In the genomic region with DNA sequence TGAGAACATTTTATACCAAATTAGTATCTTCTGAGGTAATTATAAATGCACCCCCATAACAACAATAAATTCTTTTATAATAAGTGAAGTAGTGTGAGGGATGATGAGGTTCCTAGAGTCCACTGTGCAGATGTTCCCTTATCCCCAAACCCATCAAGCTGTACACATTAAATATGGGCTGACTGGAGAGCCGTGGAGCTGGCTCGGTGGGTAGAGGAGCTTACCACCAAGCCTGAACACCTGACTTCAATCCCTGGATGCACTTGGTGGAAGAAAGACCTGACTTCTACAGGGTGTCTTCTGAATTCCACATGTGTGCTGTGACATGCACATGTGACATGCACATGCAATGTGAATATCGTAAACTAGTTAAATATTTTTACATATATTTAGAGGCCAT, we compare ENCODE assay signal across 35 mouse cellular contexts.
"Had no signal": no experiment of that assay in that cellular context is flagged by ENCODE, and none has a peak within 500 bp of the region (broad histone marks: within the 10 kb centered on the region; RNA-seq: fewer than 3 reads in every experiment).

No protein-coding gene starts in this region.

- H3K4me1 ChIP-seq: heart, embryonic 12.5 days; heart, embryonic 13.5 days; heart, embryonic 15.5 days; hindbrain, embryonic 10.5 days; hindbrain, embryonic 12.5 days; hindbrain, embryonic 13.5 days; hindbrain, embryonic 15.5 days; intestine, embryonic 15.5 days; kidney, embryonic 15.5 days had no signal

- H3K9me3 ChIP-seq: heart, embryonic 10.5 days; hindbrain, embryonic 12.5 days; hindbrain, embryonic 13.5 days; hindbrain, embryonic 15.5 days; intestine, embryonic 15.5 days had no signal

- H3K36me3 ChIP-seq: hindbrain, embryonic 10.5 days; hindbrain, embryonic 12.5 days; hindbrain, embryonic 13.5 days; hindbrain, embryonic 15.5 days; intestine, embryonic 15.5 days had no signal

- H3K9ac ChIP-seq: heart, embryonic 12.5 days; heart, embryonic 13.5 days; heart, embryonic 15.5 days; hindbrain, embryonic 12.5 days; hindbrain, embryonic 13.5 days; hindbrain, embryonic 14.5 days; hindbrain, embryonic 15.5 days; intestine, embryonic 15.5 days; kidney, embryonic 15.5 days had no signal

- H3K4me3 ChIP-seq: heart, embryonic 10.5 days; heart, embryonic 12.5 days; heart, embryonic 13.5 days; heart, embryonic 15.5 days; hindbrain, embryonic 10.5 days; hindbrain, embryonic 12.5 days; hindbrain, embryonic 13.5 days; hindbrain, embryonic 15.5 days; intestine, embryonic 15.5 days; kidney, embryonic 15.5 days; layer of hippocampus, adult 2 months had no signal

- H3K4me2 ChIP-seq: heart, embryonic 11.5 days; heart, embryonic 12.5 days; heart, embryonic 13.5 days; heart, embryonic 15.5 days; hindbrain, embryonic 12.5 days; hindbrain, embryonic 13.5 days; hindbrain, embryonic 14.5 days; hindbrain, embryonic 15.5 days; intestine, embryonic 15.5 days; kidney, embryonic 15.5 days had no signal

- H3K27me3 ChIP-seq: heart, embryonic 12.5 days; heart, embryonic 13.5 days; heart, embryonic 15.5 days; hindbrain, embryonic 12.5 days; hindbrain, embryonic 13.5 days; hindbrain, embryonic 15.5 days; intestine, embryonic 15.5 days; kidney, embryonic 15.5 days had no signal

- H3K27ac ChIP-seq: heart, embryonic 10.5 days; heart, embryonic 13.5 days; heart, embryonic 15.5 days; hindbrain, embryonic 10.5 days; hindbrain, embryonic 12.5 days; hindbrain, embryonic 13.5 days; hindbrain, embryonic 14.5 days; hindbrain, embryonic 15.5 days; hindbrain, postnatal 0 days; intestine, embryonic 15.5 days; kidney, embryonic 15.5 days; kidney, postnatal 0 days; layer of hippocampus, adult 2 months had no signal

- ATAC-seq: hindbrain, embryonic 16.5 days; hindbrain, postnatal 0 days; inflammation-experienced regulatory T-cells, adult 6 months; intestine, embryonic 15.5 days; intestine, embryonic 16.5 days; intestine, postnatal 0 days had no signal

- DNase-seq: heart, postnatal 10 days; heart, postnatal 14 days; heart, postnatal 36 days; heart, postnatal 4 days; kidney, adult 11 months; kidney, adult 18-20 months; kidney, adult 2 months; kidney, adult 8-10 months; kidney, adult 9 months; kidney, postnatal 10 days; kidney, postnatal 14 days; kidney, postnatal 25 days; kidney, postnatal 36 days; kidney, postnatal 4 days; layer of hippocampus, adult 9-11 months; layer of hippocampus, postnatal 36 days had no signal
